Mouse (Mus musculus): ENCODE measurements around the gene Chrnb1.
A peak's percentile ranks its signal among the peaks of the same experiment; 100 is the strongest.

Chrnb1 gene

DNA sequence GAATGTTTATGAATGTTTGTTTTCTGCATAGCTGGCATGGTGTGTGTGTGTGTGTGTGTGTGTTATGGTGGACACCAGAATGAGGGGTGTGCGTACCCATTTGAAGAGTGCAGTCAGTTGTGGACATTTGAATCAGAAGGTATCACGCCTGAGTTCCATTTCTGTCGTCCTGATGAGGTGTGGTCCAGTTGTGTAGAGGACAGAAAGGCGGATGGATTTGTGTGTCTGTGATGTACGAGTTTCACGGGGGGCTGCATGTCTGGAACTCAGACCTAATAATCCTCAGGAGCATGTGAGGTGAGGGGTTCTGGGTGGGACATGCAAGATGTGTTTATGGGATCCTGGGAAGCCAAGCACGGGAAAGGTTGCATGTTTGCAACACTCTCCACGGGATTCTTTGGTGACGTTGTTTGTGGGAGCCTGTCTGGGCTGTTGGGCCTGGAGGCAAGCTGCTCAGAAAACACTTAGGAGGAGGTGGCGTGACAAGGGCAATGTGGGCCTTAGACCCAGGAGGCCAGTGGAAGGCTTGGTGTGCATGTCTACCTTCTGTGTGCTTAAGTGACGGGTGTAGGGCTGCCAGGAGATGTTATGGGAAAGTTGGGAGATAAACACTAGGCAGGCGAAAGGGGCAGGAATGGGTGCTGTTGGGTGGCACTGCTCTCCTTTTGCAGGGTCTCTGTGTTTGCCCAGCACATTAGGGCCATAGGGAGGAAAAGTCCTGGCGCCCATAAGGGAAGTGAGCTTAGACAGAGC lies 28.7 kb downstream of the Chrnb1 start:
- no peak for DNase-seq

DNA sequence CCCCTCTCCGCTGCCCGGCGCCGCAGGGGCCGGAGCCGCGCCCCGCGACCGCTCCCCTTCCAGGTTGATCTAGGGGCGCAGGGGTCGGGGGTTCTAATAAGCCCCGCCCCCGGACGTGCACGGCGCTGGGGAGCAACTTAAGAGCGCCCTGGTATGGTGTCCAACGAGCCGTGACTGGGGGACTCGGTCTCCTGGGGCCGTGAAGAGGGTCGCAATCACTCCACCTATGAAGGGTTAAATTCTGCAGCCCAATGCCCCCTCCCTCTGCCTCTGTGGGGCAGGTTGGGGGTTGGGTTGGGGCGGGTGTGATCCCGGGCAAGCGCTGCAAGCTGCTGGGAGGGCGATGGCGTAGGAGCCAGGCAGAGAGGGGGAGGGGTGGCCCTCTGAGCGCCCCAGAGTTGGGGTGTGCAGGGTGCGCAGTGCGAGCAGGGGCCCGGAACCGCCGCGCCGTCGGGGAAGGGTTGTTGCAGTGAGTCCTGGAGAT lies 29.6 kb downstream of the Chrnb1 start:
- peak; percentile 91 for DNase-seq

DNA sequence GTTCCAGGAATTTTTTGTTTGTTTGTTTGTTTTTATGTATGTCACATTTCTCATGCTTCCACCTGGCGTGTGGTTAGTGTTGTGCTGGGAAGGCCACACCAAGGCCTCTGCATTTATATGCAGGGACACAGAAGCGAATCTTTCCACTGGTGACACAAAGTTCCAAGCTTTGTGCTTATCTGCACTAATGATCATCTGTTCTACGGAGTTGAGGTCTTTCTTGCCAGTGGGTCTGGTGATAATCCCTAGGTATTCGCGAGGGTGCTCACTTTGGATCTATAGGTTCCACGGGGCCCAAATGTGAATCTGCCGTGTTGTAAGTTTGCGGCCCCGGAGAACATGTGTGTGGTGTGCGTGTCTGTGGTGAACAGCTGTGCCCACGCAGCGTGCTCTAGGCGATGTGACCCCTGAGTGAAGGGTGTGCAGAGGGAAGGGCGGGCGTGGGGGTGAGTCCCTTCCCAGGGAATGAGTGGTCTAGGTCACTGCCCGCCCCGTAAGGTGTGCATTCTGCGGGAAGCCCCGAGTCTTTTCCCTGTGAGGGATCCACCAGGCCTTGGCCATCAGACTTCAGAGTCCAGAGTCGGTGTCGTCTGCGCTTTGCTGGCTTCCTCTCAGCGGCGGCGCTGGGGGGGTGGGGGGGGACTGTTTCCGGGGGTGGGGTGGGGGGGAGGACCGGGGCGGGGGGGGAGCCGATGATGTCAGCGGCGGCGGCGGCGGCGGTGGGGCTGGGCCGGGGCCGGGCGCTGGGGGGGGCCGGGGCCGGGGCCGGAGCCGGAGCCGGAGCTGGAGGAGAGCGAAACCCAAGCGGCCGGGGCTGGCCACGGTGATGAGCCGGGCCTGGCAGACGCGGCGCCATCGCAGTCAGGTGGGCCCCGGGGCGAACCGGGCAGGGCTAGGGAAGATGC lies 30.3 kb downstream of the Chrnb1 start, which contains the start of gene Zbtb4:
Gene Zbtb4, plus strand, starts transcription at position 692 of the 905 bp plus-strand sequence.
- DNase-seq, result peak; percentile 55

DNA sequence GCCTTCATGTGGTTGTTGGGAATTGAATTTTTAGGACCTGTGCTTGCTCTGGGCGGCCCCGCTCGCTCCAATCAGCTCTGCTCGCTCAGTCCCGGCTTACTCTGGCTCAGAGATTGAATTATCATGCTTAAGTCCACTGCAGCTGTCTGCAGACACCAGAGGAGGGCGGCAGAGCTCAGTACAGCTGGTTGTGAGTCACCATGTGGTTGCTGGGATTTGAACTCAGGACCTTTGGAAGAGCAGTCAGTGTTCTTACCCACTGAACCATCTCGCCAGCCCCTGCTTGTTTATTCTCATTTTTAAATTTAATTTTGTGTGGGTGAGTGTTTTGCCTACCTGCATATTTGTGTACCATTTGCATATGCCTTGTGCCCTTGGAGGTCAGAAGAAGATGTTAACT lies 32.2 kb downstream of the Chrnb1 start:
- no peak for DNase-seq

DNA sequence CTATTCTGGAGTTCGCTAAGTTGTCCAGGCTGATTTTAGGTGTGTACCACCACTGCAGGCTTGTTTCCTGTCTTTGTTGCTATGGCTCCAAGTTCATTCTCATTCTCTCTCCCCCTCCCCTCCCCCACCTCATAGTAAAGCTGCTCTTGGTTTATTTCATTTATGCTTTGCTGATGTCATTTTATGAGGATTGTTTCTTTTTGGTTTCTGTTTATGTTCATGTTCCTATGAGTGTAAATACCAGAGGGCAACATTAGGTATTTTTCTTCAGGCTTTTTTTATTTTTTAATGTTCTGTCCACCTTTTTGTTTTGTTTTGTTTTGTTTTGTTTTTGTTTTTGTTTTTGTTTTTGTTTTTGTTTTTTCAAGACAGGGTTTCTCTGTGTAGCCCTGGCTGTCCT lies 33.9 kb downstream of the Chrnb1 start, which contains the start of gene Slc35g3:
Gene Slc35g3, minus strand, starts transcription at position 101 of the 400 bp plus-strand sequence.
- no peak for DNase-seq

DNA sequence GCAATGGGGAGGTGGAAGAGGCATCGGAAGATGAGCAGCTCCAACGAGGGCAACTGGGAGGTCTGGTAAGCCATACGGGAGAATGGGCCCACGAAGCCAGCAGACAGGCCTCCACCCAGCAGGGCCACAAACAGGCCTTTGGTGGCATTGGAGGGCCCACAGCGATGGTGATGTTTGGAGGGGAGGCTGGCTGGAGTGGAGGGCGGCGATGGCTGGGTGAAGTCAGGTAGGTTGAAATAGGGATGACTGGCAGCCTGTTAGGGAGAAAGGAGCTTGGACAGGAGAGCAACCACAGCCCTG lies 34.9 kb downstream of the Chrnb1 start:
- no peak for DNase-seq

DNA sequence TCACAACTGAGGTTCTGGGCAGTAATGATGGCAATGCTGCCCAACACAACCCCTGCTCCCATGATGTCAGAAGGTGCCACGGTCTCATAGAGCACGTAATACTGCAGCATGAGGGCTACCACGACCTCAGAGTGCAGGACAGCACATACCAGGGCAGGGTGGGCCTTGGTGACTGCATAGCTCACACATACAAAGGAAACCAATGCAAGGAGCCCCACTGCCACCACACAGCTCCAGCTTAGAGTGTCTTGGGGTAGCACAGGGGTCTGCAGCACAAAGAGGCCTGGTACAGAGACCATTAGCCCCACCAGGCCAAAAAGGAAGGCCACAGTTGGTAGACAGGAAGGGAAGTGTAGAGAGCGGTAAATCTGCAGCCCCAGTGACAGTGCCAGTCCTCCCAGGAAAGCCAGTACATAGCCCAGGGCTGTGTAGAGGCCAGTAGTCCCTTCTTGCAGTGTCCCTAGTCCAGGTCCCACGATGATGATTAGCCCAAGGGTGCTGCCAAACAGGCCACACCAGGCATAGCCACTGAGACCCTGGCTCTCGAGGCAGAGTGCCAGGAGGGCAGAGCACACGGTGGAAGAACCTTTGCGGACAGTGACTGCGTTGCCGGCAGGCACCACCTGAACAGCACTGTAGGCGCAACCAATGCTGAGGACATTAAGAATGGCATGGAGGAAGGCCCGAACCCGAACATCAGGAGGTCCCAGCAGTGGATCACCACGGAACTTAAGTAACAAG lies 35.4 kb downstream of the Chrnb1 start:
- no peak for DNase-seq

DNA sequence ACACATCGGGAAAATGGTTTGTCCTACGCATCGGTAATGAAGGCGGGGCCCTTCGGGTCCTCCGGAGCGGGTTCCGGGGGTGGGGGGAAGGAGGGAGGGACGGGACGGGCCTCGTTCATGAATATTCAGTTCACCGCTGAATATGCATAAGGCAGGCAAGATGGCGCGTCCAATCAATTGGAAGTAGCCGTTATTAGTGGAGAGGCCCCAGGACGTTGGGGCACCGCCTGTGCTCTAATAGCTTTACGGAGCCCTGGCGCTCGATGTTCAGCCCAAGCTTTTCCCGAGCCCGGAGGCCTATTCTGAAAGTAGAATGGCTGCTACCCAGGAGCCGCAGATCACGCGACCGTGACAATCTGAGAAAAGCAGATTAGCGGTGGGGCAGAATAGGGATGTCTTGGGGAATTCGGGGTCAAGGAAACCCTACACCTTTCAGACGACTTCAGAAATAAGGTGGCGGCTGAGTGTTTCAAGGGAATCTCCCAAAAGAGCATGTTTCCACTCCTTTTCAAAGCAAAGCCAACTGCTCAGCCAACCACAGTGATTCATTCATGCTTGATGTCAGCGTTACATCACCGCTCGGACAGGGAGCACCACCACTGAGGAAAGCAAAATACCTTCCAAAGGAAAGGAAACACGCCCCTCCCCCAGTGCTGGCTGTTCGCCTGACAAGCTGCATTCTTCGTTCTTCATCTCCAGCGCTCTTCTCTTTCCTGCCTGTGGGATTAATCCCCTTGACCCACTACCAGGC lies 36.6 kb downstream of the Chrnb1 start:
- DNase-seq, result peak; percentile 57

DNA sequence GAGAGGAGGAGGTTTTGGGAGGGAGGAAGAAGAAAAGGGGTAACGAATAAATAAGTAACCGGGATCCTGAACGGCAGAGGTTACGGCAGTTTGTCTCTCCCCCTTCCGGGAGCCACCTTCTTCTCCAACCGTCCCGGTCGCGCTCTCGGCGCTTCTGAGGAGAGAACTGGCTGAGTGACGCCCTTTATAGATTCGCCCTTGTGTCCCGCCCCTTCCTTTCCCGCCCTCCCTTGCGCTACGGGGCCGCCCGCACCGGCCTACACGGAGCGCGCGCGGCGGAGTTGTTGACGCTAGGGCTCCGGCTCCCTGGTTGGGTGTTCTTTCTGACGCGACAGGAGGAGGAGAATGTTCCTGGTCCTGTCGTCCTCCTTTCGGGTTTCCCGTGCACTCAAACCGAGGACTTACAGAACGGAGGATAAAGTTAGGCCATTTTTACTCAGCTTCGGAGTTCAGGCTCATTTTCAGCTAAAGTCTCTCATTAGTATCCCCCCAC lies 37.2 kb downstream of the Chrnb1 start, which contains the start of gene Polr2a:
Gene Polr2a, minus strand, starts transcription at position 160 of the 493 bp plus-strand sequence.
- peak; percentile 97 for DNase-seq

DNA sequence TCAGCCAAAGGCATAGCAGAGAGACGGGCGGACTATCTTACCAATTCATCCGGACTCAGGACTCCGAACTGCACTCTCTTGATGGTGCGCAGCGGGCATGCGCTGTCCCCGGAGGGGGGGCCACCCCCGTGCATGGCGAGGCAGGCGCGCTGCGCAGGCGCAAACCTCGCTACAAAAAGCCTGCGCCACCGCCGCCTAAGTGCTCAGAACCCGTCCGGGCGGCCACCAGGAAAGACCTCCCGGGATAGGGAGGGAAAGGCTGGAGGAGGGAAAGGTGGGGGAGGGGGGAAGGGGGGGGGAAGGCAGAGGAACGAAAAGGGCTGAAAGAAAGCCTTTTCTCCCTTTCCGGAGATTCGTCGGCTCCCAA lies 37.7 kb downstream of the Chrnb1 start:
- DNase-seq, result peak; percentile 97

DNA sequence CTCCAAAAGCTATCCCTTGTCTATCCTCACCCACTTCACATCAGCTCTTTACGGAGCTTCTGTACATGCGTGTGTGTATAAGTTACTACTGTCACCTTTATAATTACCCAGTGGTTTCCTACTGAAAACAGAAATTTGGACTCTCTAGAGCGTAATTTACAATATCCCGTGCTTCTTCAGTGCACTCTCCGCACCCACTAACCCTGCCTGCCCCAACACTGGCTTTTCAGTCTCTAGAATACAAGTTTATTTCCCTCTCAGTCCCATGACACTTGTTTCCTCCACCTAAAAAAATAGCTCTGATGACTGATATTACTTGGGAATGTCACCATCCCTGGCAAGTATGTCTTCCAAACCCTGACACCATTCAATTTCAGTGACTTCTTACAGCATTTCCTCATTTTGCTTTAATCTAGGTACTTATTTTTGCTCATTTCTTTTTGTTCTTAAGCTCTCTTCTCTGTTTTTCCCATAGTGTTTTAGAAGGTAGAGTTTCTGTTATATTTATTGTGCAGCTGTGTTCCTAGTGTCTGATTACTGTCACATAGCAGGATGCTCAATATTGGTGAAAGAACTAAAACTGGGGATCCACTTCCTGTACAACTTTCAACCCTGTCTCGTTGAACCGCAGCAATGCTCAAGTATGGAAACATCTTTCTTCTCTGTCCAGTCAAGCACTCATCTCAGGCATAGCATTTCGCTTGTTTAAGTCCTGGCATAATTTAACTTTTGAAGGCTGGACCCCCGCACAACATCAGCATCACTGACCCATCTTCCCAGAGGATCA lies 38.2 kb downstream of the Chrnb1 start:
- no peak for DNase-seq

DNA sequence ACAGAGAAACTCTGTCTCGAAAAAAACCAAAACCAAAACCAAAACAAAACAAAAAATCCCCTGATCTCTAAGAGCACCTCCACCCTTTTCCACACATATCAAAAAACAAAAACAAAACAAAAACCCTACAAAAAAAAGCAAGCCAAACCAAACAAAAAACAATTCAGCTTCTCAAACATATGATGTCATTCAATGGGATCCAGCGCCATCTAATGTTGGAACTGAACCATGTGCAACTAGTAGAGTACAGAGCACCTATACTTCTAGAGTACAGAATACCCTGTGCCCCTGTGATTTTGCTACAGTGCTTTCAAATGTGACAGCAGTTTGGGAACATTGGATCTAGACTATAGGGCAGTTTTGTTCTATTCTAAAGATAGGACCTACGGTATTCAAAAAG lies 41.0 kb downstream of the Chrnb1 start:
- DNase-seq, result peak; percentile 26

DNA sequence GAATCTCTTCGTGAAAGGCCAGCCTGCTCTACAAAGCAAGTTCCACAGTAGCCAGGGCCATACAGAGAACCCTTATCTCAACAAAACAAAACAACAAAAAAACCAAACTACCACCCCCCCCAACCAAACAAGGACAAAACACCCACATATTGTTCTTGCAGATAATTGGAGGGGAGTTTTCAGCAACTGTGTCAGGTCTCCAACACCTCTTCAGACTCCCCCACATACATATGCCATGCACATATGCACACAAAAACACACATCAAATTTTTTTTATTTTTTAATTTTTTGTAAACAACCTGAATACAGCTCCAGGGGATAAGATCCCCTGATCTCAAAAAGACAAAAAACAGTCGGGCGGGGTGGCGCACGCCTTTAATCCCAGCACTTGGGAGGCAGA lies 41.5 kb downstream of the Chrnb1 start:
- DNase-seq, result no peak

DNA sequence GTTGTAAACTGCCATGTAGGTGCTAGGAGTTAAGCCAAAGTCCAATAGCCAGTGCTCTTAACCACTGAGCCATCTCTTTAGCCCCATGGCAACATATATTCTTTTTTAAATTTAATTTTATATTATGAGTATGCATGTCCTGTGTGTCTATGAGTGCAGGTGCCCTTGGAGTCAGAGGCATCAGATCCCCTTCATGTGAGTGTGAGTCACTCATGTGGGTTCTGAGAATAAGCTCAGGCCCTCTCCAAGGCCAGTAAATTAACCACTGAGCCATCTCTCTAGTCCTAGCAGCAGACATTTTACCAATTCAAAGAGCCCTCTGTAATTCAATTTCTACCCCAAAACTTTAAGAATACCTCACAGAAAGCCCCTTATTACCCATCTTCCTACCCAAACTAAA lies 43.1 kb downstream of the Chrnb1 start:
- no peak for DNase-seq

DNA sequence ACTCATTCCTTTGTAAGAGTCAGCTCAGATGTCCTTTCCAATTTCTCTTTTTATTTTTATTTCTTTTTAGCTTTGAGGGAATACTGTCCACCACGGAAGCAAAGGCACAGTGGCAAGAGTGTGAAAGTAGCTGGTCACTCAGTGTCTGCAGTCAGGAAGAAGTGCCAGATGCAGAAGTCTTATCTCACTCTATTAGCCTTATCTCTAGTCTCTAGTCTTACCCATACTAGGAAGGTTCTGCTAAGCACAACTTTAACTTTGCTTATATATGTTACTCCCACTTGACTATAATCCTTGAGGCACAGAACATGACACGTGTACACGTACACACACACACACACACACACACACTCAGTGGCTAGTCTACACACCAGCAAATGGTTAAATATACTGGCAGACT lies 44.1 kb downstream of the Chrnb1 start:
- DNase-seq, result no peak
